Mouse (Mus musculus): ENCODE data around the gene Lamc1.

The Lamc1 gene

DNA sequence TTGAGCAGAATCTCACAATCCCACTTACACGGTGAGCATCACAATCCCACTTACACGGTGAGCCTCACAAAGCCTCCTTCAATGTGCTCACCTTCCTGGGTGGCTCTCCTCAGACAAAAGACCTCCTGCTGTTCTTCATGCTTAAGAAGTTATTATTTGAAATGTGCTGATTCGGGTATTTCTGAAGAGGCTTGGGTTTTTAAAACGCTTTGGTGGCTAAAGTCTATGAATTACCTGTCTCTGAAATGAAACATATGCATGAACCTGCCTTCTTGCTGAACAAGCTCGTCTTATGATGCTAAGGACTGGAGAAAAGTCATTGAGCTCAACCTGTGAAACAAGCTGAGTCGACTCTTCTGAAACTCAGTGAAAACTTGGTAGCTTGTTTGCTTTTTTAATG lies 36.6 kb downstream of the Lamc1 start:
- no peak for DNase-seq

- no peak for DNase-seq
Observed at GRCm38 (mm10) chr1:153292892-153293291, 39.7 kb downstream of the Lamc1 start.

DNA sequence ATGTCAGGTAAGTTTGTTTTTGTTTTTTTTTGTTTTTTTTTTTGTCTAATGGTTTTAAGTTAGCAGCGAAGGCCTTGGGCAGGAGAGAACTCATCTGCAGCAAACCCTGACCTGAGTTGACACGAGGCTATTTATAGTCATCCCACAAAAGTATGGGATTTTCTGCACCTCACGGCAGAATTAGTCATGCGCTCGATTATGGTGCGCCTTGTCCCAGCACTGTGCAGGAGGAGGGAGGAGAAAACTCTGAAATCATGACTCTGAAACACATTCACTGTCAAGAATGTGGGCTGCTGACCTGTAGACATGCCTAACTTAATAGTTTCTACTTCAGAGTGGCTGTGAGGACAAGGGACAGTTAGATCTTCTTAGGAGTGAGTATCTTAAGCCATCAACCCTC lies 40.4 kb downstream of the Lamc1 start:
- DNase-seq = no peak

- no peak for DNase-seq
Observed at GRCm38 (mm10) chr1:153291416-153291815, 41.2 kb downstream of the Lamc1 start.

DNA sequence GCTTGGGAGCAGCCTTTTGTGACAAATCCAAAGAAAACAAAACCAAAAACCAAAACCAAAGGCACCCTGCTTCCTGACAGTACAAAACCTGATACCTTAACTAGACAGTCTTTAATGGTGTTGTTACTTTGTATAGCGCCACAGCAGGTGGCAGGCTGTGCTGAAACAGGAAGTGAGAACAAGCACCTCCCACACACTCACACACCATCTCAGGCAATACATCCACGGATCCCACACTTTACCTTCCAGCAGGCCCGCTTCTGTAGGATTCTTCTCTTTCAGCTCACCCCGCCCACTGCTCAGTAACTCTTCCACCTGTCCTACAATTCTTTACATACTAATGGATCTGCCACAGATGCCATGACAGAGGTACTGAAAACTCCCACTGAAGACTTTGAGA lies 44.6 kb downstream of the Lamc1 start:
- no peak for DNase-seq

- DNase-seq = no peak
Observed at GRCm38 (mm10) chr1:153287443-153287842, 45.1 kb downstream of the Lamc1 start.

DNA sequence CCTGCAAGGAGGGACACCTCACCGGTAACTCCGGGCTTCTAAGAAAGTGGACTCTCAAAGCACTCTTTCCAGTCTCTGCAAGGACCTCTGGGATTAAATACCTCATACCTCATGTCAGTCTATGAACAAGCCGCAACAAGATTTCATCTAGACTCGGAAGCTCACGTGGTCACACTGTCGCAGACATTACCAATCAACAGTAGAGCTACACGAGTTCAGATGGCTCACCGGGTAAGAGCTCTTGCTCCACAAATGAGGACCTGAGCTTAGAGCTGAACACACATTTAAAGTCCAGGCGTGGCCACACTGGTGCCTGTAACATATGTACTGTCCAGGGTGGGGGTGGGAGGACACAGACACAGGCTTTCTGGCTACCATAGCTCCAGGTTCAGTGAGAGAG lies 46.4 kb downstream of the Lamc1 start:
- no peak for DNase-seq

DNA sequence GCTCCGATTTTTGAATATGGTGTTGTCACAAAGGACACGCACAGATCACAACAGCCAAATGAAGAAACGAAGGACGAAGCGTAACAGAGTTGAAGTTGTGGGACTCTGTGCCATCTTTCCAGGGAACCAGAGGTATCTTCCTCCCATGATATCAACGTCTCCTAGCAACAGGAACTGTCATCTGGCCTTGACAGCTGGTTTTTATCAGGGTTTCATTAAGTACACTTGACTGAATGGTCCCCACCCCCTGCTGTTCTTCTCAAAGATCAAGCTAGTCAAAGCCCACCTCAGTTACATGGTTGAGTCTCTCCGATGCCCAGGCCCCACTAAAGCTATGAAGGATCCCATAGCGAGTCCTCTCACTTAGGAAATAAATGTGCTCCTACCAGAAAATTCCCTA lies 47.4 kb downstream of the Lamc1 start:
- no peak for DNase-seq

DNA sequence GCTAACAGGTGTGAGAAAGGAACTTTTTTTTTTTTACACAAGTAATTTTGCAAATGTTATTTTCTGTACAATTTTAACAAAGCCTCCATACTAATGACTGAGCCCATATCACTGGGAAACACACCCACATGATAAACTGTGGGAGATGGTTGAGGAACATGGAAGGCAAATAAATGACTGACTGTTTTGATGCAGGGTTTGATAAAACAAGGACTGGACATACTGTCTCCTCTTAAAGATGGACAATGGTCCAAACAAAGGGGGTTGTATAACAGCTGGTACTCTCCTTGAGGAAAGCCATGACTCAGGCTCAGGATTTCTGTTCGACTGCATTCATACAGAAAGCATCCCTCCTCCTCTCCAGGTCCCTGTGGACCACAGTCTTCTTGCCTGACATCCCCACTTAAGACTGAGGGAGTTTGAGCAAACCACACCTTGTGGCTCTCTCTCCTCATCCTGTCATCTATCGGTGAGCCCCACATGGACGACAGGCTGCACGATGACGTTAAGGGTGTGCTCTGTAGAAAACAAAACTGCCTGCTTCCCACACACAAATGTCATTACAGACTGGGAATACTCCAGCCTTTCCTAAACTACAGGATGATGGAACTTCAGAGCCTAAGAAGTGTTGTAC lies 50.1 kb downstream of the Lamc1 start:
- DNase-seq = no peak

GRCm38 (mm10) chr1:153281483-153281882 lies 51.1 kb downstream of the Lamc1 start:
- DNase-seq = no peak

- peak; percentile 30 for DNase-seq
Observed at GRCm38 (mm10) chr1:153280411-153280810, 52.2 kb downstream of the Lamc1 start.

DNA sequence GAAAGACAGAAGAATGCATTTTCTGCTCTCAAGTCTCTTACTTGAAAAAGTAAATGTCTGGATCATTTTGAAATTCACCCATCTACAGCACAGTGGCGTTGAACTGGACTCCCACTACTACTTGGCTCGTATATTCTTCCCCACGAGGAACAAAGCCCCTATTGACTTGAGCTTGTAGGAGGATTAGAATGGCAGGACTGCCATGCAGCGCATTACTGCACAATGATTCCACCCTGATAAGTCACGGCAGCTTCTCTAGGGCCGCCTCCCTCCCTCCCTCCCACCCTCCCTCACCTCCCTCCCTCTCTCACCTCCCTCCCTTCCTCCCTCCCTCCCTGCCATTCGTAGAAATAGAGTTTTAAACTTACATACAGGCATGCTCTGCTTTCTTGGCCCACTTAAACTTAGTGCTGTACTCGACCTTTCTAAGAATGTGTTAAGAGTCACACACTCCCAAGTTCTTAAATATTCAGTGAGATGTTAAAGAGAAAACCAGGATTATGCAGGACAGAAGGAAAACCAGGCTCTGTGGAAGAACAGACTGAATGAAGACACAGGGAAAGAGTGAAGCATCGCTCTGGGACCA lies 54.5 kb downstream of the Lamc1 start:
- DNase-seq = no peak

- no peak for DNase-seq
Observed at GRCm38 (mm10) chr1:153275466-153275865, 57.1 kb downstream of the Lamc1 start.

GRCm38 (mm10) chr1:153274611-153275010 lies 58.0 kb downstream of the Lamc1 start:
- peak; percentile 39 for DNase-seq

GRCm38 (mm10) chr1:153273657-153274056 lies 58.9 kb downstream of the Lamc1 start:
- DNase-seq = no peak

DNA sequence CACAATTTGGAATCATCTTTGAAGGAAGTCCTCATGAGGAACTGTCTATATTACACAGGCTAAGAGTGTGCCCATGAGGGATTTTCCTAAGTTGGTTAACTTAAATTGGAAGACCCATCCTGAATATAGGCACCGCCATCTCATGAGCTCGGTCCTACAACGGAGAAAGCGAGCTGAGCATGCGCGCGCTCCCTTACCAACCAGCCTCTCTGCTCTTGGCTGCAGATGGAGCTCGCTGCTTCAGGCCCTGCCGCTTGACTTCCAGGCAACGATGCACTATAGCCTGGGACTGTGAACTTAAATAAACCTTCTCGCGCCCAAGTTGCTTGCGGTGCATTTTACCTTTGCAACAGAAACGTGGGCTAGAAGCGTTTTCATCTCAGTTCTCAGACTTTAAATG lies 61.8 kb downstream of the Lamc1 start:
- no peak for DNase-seq

DNA sequence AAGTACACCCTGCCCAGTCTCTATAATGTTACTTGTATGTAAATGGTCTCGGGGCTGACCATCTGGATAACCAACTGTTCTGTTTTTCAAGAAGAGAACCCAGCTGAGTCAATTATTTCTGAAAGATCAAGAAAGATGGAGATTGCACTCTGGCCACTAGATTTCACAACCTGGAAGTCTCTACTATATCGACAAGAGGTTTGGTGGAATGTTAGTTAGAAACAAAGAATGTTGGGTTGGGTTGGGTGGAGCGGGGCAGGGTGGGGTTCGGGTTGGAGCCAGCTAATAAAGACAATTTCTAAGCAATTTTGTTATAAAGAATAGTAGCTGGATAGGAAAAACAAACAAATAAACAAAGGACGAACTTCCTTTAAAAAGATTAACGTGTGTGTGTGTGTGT lies 62.9 kb downstream of the Lamc1 start:
- DNase-seq = no peak

- DNase-seq = no peak
Observed at GRCm38 (mm10) chr1:153268806-153269309, 63.7 kb downstream of the Lamc1 start.

DNA sequence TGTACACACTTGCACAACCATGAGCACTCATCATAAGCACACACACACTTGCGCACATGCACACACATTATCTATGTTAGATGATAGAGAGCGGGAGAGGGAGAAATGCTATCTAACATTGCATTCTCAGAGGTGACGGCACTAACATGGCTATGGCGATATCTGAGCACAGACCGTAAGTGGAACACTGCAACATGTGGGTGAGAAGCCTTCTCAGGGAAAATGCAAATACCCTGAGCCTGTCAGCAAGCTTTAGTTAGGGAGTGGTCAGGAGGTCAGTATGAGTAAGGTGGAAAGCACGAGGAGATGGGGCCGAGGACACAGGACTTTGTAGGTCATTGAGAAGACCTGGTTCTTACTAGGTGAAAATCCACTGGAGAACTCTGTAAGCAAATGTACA lies 64.3 kb downstream of the Lamc1 start:
- DNase-seq = no peak

GRCm38 (mm10) chr1:153267730-153268129 lies 64.9 kb downstream of the Lamc1 start:
- DNase-seq = no peak

GRCm38 (mm10) chr1:153266891-153267290 lies 65.7 kb downstream of the Lamc1 start:
- DNase-seq = no peak

GRCm38 (mm10) chr1:153265579-153265978 lies 67.0 kb downstream of the Lamc1 start:
- peak; percentile 45 for DNase-seq

DNA sequence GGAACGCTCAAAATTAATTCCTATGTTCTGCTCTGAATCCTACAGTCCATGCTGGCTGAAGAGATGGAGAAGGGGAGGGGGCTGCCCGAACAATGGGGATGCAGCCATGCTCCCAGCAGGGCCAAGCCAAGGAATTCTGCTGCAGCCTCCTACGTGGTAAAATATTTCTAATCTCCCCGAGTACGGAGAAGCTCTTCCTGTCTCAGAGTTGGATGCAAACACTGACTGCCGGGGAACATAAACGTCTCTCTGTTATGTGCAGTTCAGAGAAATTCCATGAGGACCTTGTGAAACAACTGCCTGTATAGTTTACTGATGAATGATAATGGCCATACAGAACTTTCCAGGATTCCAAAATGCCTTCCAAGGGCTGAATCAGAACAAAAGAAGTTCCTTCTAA lies 67.5 kb downstream of the Lamc1 start:
- DNase-seq = peak; percentile 50

DNA sequence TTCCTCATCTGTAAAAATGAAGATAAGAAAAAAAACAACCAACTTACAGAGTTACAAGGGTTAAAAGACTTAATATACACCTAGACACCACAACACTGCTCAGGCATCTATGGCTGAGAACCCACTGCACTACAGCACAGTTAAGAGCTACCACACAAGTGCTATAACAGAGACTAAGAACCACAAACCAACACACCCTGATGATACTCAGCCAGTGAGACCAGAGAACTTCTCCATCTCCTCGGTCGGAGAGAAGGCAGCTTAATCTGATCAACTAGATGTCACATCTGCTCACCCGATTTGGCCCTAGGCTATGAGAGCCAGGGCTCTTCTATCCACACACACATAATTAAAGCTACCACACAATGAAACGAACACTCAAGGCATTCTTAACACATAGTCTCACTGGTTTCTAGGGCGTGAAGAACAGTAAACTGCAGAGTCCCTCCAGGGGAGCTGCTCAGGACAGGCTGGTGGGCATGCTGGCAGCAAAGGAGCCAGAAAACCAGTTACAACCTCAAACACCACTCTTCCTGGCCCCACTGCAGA lies 72.8 kb downstream of the Lamc1 start:
- no peak for DNase-seq
